Mouse (Mus musculus) embryonic facial prominence, embryonic 14.5 days (tissue): ENCODE measurements around the gene Dip2b. TPM values are rescaled to one million over a fixed set of nuclear protein-coding genes. Genes with fewer than 3 reads are reported as not detected.

ENCODE experiments used
- ATAC-seq: fragments of 200-750 bp; cut with Nextera tagmentation; 2 replicates; pipeline ENCODE4 v1.8.0; 2017; ENCODE audit warnings: low read depth, moderate number of reproducible peaks, moderate TSS enrichment
- DNase-seq: peaks from one replicate; pipeline ENCODE4 v3.0.0-alpha.2; 2015; ENCODE audit warnings: low spot score
- H3K27ac ChIP-seq: fragments of 300-500 bp; sonication (generic); replicated peaks from 2 replicates; pipeline ENCODE4 v1.5.1; 2014; ENCODE audit warnings: low read depth, mild to moderate bottlenecking, low read length, moderate library complexity
- H3K27me3 ChIP-seq: fragments of 300-500 bp; sonication (generic); replicated peaks from 2 replicates; pipeline ENCODE4 v1.6.1; 2014; ENCODE audit warnings: low read length; ENCODE audit not compliant: control insufficient read depth, insufficient read depth
- H3K36me3 ChIP-seq: fragments of 300-500 bp; sonication (generic); 2 replicates; pipeline ENCODE4 v1.6.1; 2014; ENCODE audit warnings: low read length, mixed read lengths; ENCODE audit not compliant: control insufficient read depth, insufficient read depth
- H3K4me1 ChIP-seq: fragments of 300-500 bp; sonication (generic); 2 replicates; pipeline ENCODE4 v1.6.1; 2014; ENCODE audit warnings: antibody characterized with exemption, low read length; ENCODE audit not compliant: control insufficient read depth, insufficient read depth
- H3K4me2 ChIP-seq: fragments of 300-500 bp; sonication (generic); 2 replicates; pipeline ENCODE4 v1.6.1; 2014; ENCODE audit warnings: low read depth, mild to moderate bottlenecking, low read length, moderate library complexity, mixed read lengths
- H3K4me3 ChIP-seq: fragments of 300-500 bp; sonication (generic); 2 replicates; pipeline ENCODE4 v1.5.1; 2014; ENCODE audit warnings: low read depth, mild to moderate bottlenecking, low read length
- H3K9ac ChIP-seq: fragments of 300-500 bp; sonication (generic); 2 replicates; pipeline ENCODE4 v1.6.1; 2014; ENCODE audit warnings: low read depth, mild to moderate bottlenecking, low read length, moderate library complexity, mixed read lengths
- H3K9me3 ChIP-seq: fragments of 300-500 bp; sonication (generic); 2 replicates; pipeline ENCODE4 v1.6.1; 2016; ENCODE audit warnings: low read length; ENCODE audit not compliant: control insufficient read depth
- WGBS: fragments of 180-500 bp; shearing (Covaris S2); extraction: QIAGEN DNeasy Blood & Tissue Kit; methylation state at CpG from one replicate; pipeline ENCODE4 v1.1.7; 2014; 5-methylcytosine and 5-hydroxymethylcytosine counted together
- polyA plus RNA-seq: library from polyadenylated mRNA; unstranded; fragments of >200 nt; fragmentation: Nextera tagmentation; extraction: Ambion mirVana; gene quantifications from 2 replicates; pipeline ENCODE4 v1.2.1, GENCODE M21; 2014

Dip2b gene
- polyA plus RNA-seq, 1 experiment from 2014 or later: 15.3 TPM

DNA sequence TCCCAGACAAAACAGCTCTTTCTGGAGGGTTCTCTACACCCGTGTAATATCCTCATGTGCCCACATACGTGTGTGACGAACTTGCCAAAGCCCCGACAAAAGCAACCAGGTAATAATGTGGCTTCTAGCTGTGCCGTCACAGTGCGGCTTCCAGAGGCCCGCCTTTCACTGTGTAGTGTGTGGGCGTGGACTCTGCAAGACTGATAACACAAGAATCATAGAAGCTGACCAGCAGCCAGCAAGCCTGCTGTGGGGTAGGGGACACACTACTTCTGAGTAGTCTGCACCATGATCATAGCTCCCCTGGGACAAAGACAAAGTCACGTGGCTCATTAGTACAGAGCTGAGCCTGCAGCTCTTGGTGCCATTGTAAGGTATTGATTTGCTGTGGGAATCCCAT lies 147.8 kb downstream of the Dip2b start:
- Histone ChIP-seq H3K4me3 (no peak overlapping the region), H3K36me3 (peaks cover 86% of the 10 kb centered on the region), H3K4me1 (no peaks in the 10 kb centered on the region), H3K27ac (no peak overlapping the region), H3K9ac (no peak overlapping the region), H3K4me2 (no peak overlapping the region), H3K27me3 (no peaks in the 10 kb centered on the region), H3K9me3 (no peaks in the 10 kb centered on the region)
- DNase-seq (no peak), ATAC-seq (no peak)
- WGBS: 92% methylated on average over 9 of the region's 9 CpGs

DNA sequence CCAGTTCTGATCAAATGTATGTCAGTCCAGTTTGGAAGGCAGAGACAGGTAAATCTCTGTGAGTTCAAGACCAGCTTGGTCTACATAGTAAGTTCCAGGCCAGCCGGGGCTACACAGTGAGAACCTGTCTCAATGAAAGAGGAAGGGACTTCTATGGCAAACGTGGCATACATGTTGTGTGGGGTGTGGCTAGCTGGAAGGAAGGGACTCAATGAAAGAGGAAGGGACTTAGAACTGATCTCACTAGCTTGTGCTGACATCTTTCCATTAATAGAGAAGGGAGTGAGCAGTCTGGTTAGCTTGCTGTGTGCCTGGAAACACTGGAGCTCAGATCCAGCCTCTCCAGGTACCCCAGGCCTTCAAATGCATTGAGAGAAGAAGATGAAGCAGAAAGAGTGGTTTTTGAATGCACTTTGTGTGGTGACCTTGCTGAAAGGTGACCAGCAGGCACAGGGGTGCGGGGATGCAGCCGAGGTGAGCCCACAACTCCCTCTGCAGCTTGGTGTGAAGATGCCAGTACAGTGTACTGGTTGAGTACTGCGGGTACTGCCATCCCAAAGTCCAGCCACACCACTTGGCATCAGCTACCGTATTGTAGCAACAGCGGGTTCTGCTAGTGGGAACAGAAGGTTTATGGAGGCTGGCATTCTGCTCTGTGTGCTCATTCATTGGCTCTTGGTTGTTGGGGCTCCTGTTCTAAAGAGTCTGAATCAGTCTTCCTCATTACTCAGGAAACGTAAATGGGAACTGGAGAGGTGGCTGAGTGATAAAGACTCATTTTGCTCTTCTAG lies 148.6 kb downstream of the Dip2b start:
- 92% methylated on average over 8 of the region's 8 CpGs for WGBS
- no peaks in the 10 kb centered on the region for H3K4me1 ChIP-seq
- no peak overlapping the region for H3K9ac ChIP-seq
- H3K36me3 ChIP-seq: peaks cover 86% of the 10 kb centered on the region
- H3K4me3 ChIP-seq: no peak overlapping the region
- H3K4me2 ChIP-seq: no peak overlapping the region
- H3K27me3 ChIP-seq: no peaks in the 10 kb centered on the region
- no peak for DNase-seq
- no peaks in the 10 kb centered on the region for H3K9me3 ChIP-seq
- ATAC-seq: no peak
- H3K27ac ChIP-seq: no peak overlapping the region

GRCm38 (mm10) chr15:100188542-100188941 lies 150.1 kb downstream of the Dip2b start:
- H3K9me3 ChIP-seq: no peaks in the 10 kb centered on the region
- DNase-seq (no peak), ATAC-seq (0 out of 2 replicates have a peak, but pooled peaks have one; percentile 11)
- H3K9ac ChIP-seq: no peak overlapping the region
- no peak overlapping the region for H3K4me3 ChIP-seq
- H3K27me3 ChIP-seq: no peaks in the 10 kb centered on the region
- WGBS: 81% methylated on average over 5 of the region's 5 CpGs
- H3K27ac ChIP-seq: no peak overlapping the region
- H3K4me1 ChIP-seq: no peaks in the 10 kb centered on the region
- H3K36me3 ChIP-seq: peaks cover 87% of the 10 kb centered on the region
- no peak overlapping the region for H3K4me2 ChIP-seq

GRCm38 (mm10) chr15:100188962-100189404 lies 150.5 kb downstream of the Dip2b start:
- H3K9me3 ChIP-seq: no peaks in the 10 kb centered on the region
- DNase-seq (peak; percentile 55), ATAC-seq (peak; percentile 68)
- 62% methylated on average over 14 of the region's 14 CpGs for WGBS
- no peaks in the 10 kb centered on the region for H3K4me1 ChIP-seq
- H3K27ac ChIP-seq: no peak overlapping the region
- no peaks in the 10 kb centered on the region for H3K27me3 ChIP-seq
- no peak overlapping the region for H3K4me2 ChIP-seq
- no peak overlapping the region for H3K4me3 ChIP-seq
- H3K36me3 ChIP-seq: peaks cover 91% of the 10 kb centered on the region
- H3K9ac ChIP-seq: no peak overlapping the region

DNA sequence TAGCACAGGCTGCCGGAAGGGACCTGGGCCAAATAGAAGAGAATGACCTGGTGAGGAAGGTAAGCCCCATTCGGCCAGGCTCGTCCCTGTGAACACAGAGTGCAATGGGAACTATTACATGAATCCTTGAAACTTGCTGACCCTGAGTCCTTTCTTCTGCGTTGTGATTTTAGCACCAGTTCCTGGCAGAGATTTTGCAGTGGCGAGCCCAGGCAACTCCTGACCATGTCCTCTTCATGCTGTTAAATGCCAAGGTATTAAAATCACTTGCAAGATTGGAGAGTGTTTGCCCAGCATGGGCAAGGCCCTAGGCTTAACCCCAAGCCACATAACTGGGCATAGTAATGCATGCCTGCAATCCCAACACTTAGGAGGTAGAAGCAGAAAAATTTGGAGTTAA lies 151.6 kb downstream of the Dip2b start:
- no peaks in the 10 kb centered on the region for H3K9me3 ChIP-seq
- no peak overlapping the region for H3K27ac ChIP-seq
- no peak for DNase-seq
- no peak overlapping the region for H3K4me3 ChIP-seq
- WGBS: 86% methylated on average over 5 of the region's 5 CpGs
- H3K9ac ChIP-seq: no peak overlapping the region
- no peak overlapping the region for H3K4me2 ChIP-seq
- H3K4me1 ChIP-seq: no peaks in the 10 kb centered on the region
- no peak for ATAC-seq
- peaks cover 92% of the 10 kb centered on the region for H3K36me3 ChIP-seq
- H3K27me3 ChIP-seq: no peaks in the 10 kb centered on the region

- Histone ChIP-seq H3K27me3 (no peaks in the 10 kb centered on the region), H3K9me3 (no peaks in the 10 kb centered on the region), H3K9ac (no peak overlapping the region), H3K4me2 (no peak overlapping the region), H3K36me3 (peaks cover 66% of the 10 kb centered on the region), H3K4me3 (no peak overlapping the region), H3K4me1 (no peaks in the 10 kb centered on the region), H3K27ac (peak overlapping the region; percentile 46; the same call in 1 of the 2 replicates)
- DNase-seq (peak; percentile 51), ATAC-seq (0 out of 2 replicates have a peak, but pooled peaks have one; percentile 26)
- 82% methylated on average over 11 of the region's 11 CpGs for whole genome bisulfite sequencing
Observed at GRCm38 (mm10) chr15:100198983-100199745, 160.7 kb downstream of the Dip2b start.

GRCm38 (mm10) chr15:100199790-100200189 lies 161.3 kb downstream of the Dip2b start:
- Histone ChIP-seq H3K27me3 (no peaks in the 10 kb centered on the region), H3K9me3 (no peaks in the 10 kb centered on the region), H3K4me1 (no peaks in the 10 kb centered on the region), H3K9ac (no peak overlapping the region), H3K4me2 (no peak overlapping the region), H3K4me3 (no peak overlapping the region), H3K27ac (no peak overlapping the region), H3K36me3 (peaks cover 63% of the 10 kb centered on the region)
- peak; percentile 45 for DNase-seq
- no peak for ATAC-seq
- 59% methylated on average over 3 of the region's 3 CpGs for WGBS

DNA sequence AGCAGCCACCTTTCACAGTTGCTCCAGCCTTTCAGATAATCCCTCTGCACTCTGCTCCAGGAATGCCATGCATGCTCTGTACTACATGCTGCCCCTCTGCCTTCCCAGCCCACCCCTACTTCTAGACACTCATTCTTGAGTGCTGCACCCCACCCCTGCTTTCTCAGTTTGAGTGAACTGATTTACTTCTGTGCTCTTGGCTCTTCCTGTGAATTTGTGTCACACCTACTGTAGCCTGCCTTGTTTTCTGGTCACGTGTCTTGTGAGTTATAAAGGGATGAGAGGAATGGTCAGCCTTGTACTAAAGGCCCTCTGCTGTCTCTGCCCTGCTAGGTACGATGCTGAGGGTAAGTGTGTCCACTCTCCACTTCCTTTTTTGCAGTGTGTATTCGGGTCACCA lies 163.3 kb downstream of the Dip2b start:
- Histone ChIP-seq H3K4me2 (no peak overlapping the region), H3K27ac (no peak overlapping the region), H3K4me3 (no peak overlapping the region), H3K9me3 (no peaks in the 10 kb centered on the region), H3K4me1 (no peaks in the 10 kb centered on the region), H3K9ac (no peak overlapping the region), H3K27me3 (no peaks in the 10 kb centered on the region), H3K36me3 (peaks cover 65% of the 10 kb centered on the region)
- no peak for ATAC-seq
- WGBS: 83% methylated on average over 3 of the region's 3 CpGs
- DNase-seq: no peak
